Mouse (Mus musculus): ENCODE results near the gene Slc6a9.

Slc6a9 gene

DNA sequence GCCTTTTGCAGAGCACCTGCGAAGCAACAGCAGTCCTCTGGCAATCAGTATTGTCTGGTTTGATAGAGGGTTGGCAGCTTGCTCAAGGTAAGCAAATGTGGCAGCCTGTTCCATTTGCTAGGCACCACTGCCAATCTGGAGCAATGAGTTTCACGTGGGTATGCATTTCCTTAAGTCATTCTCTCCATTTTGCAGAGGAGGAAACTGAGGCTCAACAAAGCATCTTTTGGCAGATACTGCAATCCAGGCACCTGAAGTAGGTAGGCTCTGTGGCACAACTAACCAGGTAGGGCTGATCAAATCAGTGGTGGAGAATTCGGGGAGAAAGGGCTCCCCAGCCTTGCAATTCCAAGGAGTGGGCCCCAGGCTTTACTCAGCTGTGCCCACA, at the start of gene Slc6a9:
Gene Slc6a9 (plus strand): TSS at position 50 of the 388 bp plus-strand sequence.
- in situ Hi-C loops (cut with MboI; ENCODE audit: unreplicated experiment in 2 of 2): loop anchor here (5.0 to 10.0 kb wide), 4 partner anchors 93 to 460 kb away; partner anchors contain the start of genes Ptprf (in 2 of the 2) and Artn (in 1 of the 2)

DNA sequence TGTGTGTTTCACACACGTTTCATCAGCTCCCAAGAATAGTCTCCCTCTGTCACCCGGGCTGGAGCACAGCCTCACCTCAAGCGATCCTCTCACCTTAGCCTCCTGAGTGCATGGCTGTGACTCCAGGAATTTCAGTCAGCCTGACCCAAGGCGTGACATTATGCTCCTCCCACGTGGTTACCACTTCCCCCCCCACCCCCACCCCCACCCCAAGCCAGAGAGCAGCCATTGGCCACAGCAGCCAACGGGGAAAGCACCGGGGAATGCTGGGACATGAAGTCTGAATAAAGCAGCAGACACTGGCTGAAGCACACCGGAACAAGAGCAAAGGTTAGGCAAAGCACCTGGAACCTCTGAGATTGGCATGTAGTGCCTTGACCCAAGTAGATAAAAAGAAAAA, 47.3 kb upstream of the Slc6a9 start:
- in situ Hi-C loops (cut with MboI; ENCODE audit: unreplicated experiment in 2 of 2): no loop called here

DNA sequence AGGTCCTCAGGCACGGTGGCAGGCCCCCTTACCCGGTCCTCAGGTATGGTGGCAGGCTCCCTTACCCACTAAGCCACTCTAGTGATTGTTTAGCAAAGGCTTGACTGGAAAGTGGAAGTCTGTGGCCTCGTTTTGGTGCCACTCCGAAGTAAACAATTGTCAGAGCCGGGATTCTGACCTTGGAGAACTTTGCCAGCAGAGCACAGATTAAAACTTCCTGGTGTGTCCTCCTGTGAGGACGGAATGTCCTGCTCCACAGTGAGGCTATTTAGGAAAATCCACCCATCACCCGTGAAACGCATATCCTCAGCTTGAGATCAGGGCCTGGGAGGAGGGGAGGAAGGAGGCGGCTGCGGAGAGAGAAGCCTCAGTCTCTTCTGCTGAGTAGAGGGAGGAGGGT, 46.0 kb upstream of the Slc6a9 start:
- in situ Hi-C loops (cut with MboI; ENCODE audit: unreplicated experiment in 2 of 2): no loop called here

GRCm38 (mm10) chr4:117799904-117800303, 34.4 kb upstream of the Slc6a9 start:
- in situ Hi-C loops (cut with MboI; ENCODE audit: unreplicated experiment in 2 of 2): no loop called here

- in situ Hi-C loops (cut with MboI; ENCODE audit: unreplicated experiment in 2 of 2): no loop called here
These were observed 27.3 kb upstream of the Slc6a9 start for GRCm38 (mm10) chr4:117806992-117807391.

- in situ Hi-C loops (cut with MboI; ENCODE audit: unreplicated experiment in 2 of 2): loop anchor here in 1 of 2 experiments (10.0 kb wide), 1 partner anchor 764 kb away; no protein-coding TSS in a partner anchor
These were observed 23.4 kb upstream of the Slc6a9 start for GRCm38 (mm10) chr4:117810933-117811332.

- in situ Hi-C loops (cut with MboI; ENCODE audit: unreplicated experiment in 2 of 2): loop anchor here in 1 of 2 experiments (10.0 kb wide), 1 partner anchor 761 kb away; no protein-coding TSS in a partner anchor
These were observed 20.6 kb upstream of the Slc6a9 start for GRCm38 (mm10) chr4:117813591-117814192.

- in situ Hi-C loops (cut with MboI; ENCODE audit: unreplicated experiment in 2 of 2): loop anchor here in 1 of 2 experiments (10.0 kb wide), 1 partner anchor 760 kb away; no protein-coding TSS in a partner anchor
These were observed 20.0 kb upstream of the Slc6a9 start for GRCm38 (mm10) chr4:117814333-117814732.

GRCm38 (mm10) chr4:117816776-117817175, 17.5 kb upstream of the Slc6a9 start:
- in situ Hi-C loops (cut with MboI; ENCODE audit: unreplicated experiment in 2 of 2): loop anchor here in 1 of 2 experiments (10.0 kb wide), 1 partner anchor 758 kb away; no protein-coding TSS in a partner anchor

GRCm38 (mm10) chr4:117818032-117818431, 16.3 kb upstream of the Slc6a9 start:
- in situ Hi-C loops (cut with MboI; ENCODE audit: unreplicated experiment in 2 of 2): loop anchor here in 1 of 2 experiments (10.0 kb wide), 1 partner anchor 757 kb away; no protein-coding TSS in a partner anchor

DNA sequence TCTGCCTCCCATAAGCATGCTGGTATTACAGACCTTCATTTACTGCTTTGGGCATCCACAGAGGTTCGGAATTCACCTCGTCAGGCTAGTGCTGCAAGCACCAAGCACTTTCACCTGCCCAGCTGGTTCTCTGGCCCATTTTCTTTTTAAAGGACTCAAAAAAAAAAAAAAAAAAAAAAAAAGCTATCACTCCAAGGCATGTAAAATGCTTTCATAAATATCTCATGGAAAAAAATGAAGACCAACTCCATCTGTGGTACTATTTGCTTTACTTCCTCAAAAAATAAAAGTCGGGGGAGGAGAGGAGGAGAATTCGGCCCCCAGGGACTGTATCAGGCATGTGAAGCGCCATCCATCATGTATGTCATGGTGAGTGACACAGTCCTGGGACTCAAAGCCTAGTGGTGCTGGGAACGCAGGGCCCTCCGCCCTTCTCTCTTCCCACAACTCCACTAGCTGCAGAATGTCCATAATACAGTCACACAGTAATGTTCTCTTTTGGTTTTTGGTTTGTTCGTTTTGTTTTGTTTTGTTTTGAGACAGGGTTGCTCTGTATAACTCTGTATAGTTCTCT, 5.6 kb upstream of the Slc6a9 start:
- in situ Hi-C loops (cut with MboI; ENCODE audit: unreplicated experiment in 2 of 2): no loop called here

GRCm38 (mm10) chr4:117829260-117830123, 4.8 kb upstream of the Slc6a9 start:
- in situ Hi-C loops (cut with MboI; ENCODE audit: unreplicated experiment in 2 of 2): loop anchor here (5.0 to 10.0 kb wide), 4 partner anchors 98 to 465 kb away; partner anchors contain the start of genes Ptprf (in 2 of the 2) and Artn (in 1 of the 2)

DNA sequence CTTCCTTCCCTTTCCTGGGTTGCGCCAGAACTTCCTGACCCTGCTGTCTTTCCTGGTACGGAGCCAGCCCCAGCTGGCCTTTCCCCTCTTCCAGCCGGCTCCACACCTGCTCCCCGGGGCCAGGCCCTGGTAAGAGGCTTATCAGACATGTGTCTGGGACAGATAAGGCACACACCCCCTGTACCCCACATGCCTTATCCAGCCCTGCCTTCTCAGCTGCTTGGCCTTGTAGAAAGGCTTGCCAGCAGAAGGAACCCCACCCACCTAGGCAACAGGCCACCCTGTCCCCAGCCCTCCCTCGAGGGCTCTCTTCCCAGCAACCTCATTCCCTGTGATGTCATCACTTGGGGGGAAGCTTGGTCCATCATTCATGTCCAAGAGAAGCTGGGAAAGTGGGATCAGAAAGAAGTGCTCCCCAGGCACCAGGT, 4.2 kb upstream of the Slc6a9 start:
- in situ Hi-C loops (cut with MboI; ENCODE audit: unreplicated experiment in 2 of 2): loop anchor here (5.0 to 10.0 kb wide), 4 partner anchors 97 to 465 kb away; partner anchors contain the start of genes Ptprf (in 2 of the 2) and Artn (in 1 of the 2)

DNA sequence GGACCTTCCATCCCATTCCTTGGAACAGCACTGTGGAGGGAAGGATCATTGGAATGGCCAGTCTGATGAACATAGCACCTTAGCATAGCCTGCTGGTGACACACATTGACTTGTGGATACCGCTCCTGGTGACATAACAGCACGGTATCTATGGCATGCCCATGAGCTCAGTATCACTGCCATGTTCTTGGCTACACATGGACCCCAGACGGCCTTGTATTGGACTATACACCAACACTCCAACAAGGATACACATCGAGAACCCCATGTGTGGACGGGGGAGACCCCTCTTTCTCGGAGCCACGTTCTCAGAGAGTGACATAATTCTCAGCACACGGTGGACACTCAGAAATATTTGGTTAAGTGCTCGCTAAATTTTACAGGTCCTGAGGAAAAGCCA, 3.5 kb upstream of the Slc6a9 start:
- in situ Hi-C loops (cut with MboI; ENCODE audit: unreplicated experiment in 2 of 2): loop anchor here (5.0 to 10.0 kb wide), 4 partner anchors 96 to 464 kb away; partner anchors contain the start of genes Ptprf (in 2 of the 2) and Artn (in 1 of the 2)

DNA sequence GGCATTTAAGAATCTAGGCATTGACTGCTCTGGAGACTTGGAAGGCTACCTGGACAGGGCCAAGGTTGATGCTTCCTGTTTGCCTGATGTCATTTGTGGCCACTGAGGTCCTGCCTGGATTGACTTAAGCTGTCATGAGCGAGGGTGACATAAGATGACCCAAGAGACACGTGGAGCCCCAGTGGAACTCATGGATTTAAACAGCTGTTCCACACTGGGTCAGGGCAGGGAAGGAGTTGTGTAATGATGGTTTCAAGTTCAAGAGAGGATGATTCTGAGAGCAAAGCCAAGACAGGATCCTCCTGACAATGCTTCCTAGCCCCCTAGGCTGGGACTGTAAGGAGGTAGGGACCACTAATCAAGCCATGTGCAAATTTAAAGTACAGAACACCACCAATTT, 2.8 kb upstream of the Slc6a9 start:
- in situ Hi-C loops (cut with MboI; ENCODE audit: unreplicated experiment in 2 of 2): loop anchor here (5.0 to 10.0 kb wide), 4 partner anchors 96 to 463 kb away; partner anchors contain the start of genes Ptprf (in 2 of the 2) and Artn (in 1 of the 2)

- in situ Hi-C loops (cut with MboI; ENCODE audit: unreplicated experiment in 2 of 2): loop anchor here (5.0 to 10.0 kb wide), 4 partner anchors 95 to 463 kb away; partner anchors contain the start of genes Ptprf (in 2 of the 2) and Artn (in 1 of the 2)
These were observed 2.2 kb upstream of the Slc6a9 start for GRCm38 (mm10) chr4:117831920-117832691.

DNA sequence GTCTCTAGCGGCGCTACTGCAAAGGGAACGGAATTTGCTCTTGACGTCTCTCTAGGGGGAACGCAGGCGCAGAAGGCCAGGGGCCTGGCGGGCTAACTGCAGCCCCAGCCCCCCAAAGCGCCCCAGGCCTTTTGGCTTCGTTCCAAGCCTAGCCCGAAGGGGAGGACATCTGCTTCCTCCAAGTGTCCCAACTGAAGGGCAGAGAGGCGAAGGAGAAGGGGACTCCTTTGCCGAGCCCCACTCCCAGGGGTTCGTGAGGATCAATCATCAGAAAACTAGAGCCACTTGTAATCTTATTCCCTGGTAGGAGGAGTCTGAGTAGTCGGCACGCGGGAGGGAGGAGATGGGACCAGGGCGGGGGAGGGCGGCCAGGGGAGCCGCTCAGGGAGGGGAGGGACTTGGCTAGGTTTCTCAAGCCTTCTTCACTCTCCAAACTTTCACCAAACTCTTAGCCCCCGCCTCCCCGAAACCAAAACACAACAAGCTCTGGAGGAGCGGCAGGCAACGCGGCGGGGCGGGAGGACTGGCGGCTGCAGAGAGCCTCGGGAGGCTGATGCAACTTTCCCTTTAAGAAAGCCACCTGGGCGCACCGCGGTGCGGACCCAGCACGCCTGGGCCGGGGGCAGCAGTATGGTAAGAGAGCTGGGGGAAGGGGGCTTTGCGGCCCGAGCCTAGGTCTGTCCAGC, 682 bp downstream of the Slc6a9 start:
- in situ Hi-C loops (cut with MboI; ENCODE audit: unreplicated experiment in 2 of 2): loop anchor here (5.0 to 10.0 kb wide), 4 partner anchors 92 to 460 kb away; partner anchors contain the start of genes Ptprf (in 2 of the 2) and Artn (in 1 of the 2)

- in situ Hi-C loops (cut with MboI; ENCODE audit: unreplicated experiment in 2 of 2): loop anchor here in 1 of 2 experiments (10.0 kb wide), 1 partner anchor 459 kb away; the partner anchor contains the start of gene Ptprf
These were observed 1.3 kb downstream of the Slc6a9 start for GRCm38 (mm10) chr4:117835531-117836111.

Measured in v-Abl transformed pro-B cells (cell line).